Mouse (Mus musculus): Measurements from ENCODE around the gene Mt3. TPM values are rescaled to one million over a fixed set of nuclear protein-coding genes. Genes with fewer than 3 reads are reported as not detected.

The Mt3 gene
- polyA plus RNA-seq, 2 experiments from 2014 or later = not detected

DNA sequence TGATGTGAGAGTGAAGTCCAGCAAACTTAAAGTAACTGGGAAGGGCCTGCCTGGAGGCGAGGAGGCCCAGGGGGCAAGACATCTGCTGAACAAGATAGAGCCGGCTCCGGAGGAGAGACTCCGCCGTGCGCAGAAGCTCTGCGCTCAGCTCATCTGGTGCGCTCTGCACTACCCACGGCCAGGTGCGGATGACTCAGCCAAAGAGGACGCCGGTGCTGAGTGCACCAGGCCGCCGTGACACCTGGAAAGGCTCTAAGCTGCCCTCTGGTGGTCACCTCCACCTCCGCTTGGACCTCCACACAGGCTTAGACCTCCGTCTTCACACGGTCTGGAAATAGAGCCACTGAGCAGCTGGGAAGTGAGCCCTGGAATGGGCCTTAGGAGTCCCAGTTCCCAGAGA, 34.1 kb downstream of the Mt3 start:
- peak; percentile 25 for ATAC-seq

DNA sequence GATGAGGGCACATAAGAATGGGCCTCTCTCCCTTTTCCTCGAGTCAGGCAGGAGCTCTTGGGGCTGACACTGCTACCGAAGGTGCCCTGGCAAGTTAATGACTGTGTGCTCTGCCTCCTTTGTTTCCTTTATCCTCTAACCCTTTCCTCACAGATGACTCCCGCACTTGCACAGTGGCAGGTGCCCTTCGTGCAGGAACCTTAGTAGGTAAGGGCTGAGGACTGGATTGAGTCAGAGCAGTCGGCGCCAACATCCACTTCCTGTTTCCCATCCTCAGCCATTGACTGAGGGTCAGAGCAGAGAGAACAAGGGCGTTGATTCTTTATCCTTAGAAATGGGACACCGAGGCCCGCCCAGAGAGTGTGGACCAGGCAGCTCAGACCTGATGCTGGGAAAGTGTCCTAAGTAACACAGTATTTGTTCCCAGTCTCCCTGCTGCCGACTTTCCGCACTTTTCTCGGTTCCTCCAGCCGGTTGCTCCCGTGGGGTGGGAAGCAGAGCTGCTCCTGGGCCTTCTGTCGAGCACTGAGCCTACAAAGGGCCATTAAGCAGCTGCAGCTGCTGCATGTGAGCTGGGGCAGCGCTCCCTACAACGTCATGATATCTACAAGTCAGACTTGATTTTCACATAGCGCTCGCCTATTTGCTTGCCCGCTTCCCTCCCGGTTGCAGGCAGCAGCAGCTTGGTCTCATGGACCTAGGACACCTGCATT, 35.0 kb downstream of the Mt3 start:
- ATAC-seq = no peak

DNA sequence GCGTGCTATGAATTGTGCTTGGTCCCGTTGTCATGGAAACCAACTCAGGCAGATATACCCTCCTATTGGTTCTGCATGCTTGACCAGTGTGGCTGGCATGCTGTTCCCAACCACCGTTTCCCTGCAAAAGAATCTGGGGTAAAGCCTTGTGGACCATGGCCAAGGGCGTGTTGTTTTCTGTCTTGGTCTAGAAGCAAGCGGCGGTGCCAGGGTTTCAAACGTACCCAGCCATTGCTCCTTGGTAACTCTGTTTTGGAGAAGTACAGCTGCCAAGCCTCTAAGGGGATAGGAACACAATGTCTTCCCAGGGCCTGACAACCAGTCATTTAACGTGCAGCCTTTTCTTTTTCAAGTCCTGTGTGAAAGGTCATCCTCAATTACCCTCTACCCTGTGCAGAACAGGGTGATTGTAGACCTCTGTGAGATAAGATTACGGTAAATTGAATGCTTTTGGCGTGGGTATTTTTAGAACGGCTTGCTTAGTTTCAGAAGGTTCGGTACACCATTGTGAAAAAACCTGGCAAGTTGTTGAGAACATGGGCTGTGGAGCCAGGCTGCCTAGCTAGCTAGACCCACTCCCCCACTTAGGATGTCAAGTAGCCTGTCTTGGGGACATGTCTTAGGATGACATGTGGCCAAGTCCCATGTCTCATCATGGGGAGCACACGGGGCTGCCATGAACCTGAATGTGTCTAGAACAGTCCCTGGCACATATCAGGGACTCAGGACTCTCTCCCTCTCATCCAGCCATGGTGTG, 37.0 kb downstream of the Mt3 start:
- ATAC-seq = no peak

DNA sequence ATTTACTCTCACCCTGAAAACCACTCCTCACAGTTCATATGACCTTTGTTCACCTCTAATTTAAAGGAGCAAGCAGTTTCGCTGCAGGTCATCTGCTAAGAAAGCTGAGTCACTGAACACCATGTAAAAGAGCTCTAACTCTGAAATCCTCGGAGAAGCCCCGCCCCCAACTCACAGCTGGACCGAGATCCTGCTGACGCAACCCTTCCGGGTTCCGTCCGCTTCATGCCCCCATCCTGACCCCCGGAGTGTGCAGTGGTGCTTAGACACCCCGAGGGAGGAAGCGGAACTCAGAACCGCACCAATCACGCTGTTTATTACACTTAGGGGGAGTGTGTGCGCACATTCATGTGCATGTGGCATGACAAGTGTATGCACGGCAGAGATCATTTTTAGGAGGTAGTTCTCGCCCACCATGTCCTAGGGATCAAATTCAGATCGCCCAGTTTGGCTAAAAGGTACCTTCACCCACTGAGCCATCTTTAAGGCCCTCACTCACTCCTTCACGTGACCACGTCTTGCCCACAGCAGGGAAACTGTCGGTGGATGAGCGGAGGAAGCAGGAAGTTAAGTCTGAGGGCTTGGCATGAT, 38.8 kb downstream of the Mt3 start:
- ATAC-seq = peak; percentile 86

DNA sequence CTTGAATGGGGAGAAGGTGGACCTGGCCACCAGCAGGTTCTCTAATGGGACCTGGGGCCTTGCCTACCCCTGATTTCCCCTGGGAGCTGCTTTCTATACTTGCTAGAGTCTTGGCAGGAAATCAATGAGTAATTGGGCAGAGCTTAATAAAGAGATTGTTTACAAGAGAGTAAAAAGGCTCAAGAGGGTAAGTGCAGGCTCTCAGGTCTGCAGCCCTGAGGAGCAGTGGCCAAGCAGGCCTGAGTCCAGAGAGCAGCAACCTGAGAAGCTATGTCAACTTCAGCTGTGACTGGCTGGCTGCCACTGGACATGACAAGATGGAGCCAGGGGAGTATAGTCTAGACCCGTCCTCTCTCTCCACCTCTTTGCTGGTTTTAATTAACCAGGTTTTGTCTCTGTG, 40.5 kb downstream of the Mt3 start:
- no peak for ATAC-seq

DNA sequence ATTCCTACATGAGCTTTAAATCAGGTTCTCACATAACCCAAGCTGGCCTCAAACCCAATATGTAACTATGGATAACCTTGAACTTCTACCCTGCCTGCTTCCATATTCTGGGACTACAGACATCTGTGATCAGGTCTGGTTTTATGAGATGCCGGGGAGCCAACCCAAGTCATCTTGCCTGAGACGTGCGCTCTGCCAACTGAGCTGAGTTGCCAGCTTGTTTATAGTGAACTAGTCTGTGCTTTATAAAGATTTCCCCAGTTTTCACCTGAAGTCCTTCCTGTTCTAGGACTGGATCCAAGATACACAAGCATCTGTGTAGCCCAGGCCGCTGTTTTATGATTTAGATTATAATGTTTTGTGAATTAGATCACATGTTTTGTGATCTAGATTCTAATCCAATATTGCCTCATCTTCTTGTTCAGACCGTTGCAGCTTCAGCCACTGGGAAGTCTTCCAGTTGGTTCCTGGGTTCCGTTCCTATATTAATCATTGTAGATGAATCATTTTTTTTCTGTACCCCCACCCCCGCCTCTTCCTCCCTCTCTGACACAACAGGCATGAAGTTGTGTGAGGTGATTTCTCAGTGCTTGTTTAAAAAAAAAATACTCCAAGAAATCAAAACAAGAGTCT, 42.3 kb downstream of the Mt3 start:
- no peak for ATAC-seq

DNA sequence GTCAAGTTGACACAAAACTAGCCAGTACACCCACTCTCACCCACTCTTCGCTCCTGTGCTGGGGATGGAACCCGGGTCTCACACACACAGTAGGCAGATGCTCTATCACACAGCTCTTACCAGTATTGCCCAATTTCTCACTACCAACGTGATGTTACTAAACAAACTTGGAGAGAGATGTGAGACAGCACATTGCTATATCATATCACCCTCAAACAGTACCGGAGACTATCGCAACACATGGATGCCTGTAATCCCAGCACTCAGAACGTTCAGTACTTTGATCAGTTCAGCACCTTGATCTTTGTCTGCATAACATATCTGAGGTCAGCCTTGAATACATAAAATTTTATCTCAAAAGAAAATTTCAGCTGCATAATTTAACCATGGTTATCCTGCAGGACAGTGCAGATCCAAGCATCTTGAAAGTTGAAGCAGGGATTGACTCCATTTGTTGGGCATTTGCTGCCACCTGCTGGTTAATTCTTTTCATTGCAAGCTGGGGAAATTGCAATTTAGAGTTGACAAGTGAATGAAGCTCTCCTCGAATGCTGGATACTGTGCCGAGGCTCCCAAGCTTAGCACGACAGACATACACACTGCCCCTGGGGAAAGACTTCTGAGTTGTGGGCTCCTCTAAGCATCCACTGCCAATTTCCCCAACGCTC, 46.9 kb downstream of the Mt3 start:
- ATAC-seq = no peak

Other genes with a start within 250 kb of the Mt3 start
- 10 to 100 TPM; 26.2 to 26.6 TPM for gene Amfr, start 139.8 kb upstream of the Mt3 start, polyA plus RNA-seq (2017; shearing (Covaris generic))
- 100 to 1,000 TPM in 1 of 2 experiments, 10 to 100 TPM in 1; 93.4 to 113 TPM for gene Nudt21, start 115.6 kb upstream of the Mt3 start, polyA plus RNA-seq (2017; shearing (Covaris generic))
- gene Ogfod1, start 115.4 kb upstream of the Mt3 start, polyA plus RNA-seq (2017; shearing (Covaris generic)) = 10 to 100 TPM; 16.5 to 16.6 TPM
- 1 to 10 TPM; 1.4 to 3.5 TPM for gene Bbs2, start 53.7 kb upstream of the Mt3 start, polyA plus RNA-seq (2017; shearing (Covaris generic))
- gene Mt4, start 15.4 kb upstream of the Mt3 start, polyA plus RNA-seq (2017; shearing (Covaris generic)) = not detected
- gene Mt2, start 20.1 kb downstream of the Mt3 start, polyA plus RNA-seq (2017; shearing (Covaris generic)) = not detected
- gene Mt1, start 26.5 kb downstream of the Mt3 start, polyA plus RNA-seq (2017; shearing (Covaris generic)) = 1 to 10 TPM; 3.0 to 4.2 TPM
- gene Nup93, start 62.0 kb downstream of the Mt3 start, polyA plus RNA-seq (2017; shearing (Covaris generic)) = 10 to 100 TPM; 30.7 to 33.1 TPM
- gene Slc12a3, start 176.6 kb downstream of the Mt3 start, polyA plus RNA-seq (2017; shearing (Covaris generic)) = not detected
- gene Herpud1, start 233.8 kb downstream of the Mt3 start, polyA plus RNA-seq (2017; shearing (Covaris generic)) = 100 to 1,000 TPM in 1 of 2 experiments, 10 to 100 TPM in 1; 99.9 to 115 TPM

Data from activated CD4-positive, CD25-positive, alpha-beta regulatory T cell, adult 4 months (primary cell).